Mouse (Mus musculus): ENCODE data around the gene Rab3b.

Gene Rab3b

GRCm38 (mm10) chr4:108950201-108950600 lies 71.3 kb downstream of the Rab3b start:
- no peak for DNase-seq (ENCODE audit: low spot score)

DNA sequence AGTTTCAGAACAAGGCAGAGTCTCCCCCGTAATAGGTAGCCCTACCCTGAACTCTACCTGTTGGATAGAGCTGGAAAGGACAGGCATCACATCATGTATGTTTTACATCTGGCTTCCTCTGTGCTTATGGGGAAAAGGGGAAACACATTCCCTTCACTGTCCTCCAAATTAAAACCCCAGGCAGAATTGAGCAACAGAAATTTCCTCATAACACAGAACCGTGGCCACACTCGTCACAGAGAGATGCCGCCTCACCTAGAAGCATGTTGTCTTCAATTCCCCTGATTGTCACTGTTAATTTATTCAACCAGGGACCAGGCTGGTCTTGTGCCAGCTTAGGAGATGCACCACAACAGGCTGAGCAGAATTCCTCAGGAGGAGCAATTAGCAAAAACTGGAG lies 72.8 kb downstream of the Rab3b start:
- DNase-seq (ENCODE audit: low spot score), result no peak

DNA sequence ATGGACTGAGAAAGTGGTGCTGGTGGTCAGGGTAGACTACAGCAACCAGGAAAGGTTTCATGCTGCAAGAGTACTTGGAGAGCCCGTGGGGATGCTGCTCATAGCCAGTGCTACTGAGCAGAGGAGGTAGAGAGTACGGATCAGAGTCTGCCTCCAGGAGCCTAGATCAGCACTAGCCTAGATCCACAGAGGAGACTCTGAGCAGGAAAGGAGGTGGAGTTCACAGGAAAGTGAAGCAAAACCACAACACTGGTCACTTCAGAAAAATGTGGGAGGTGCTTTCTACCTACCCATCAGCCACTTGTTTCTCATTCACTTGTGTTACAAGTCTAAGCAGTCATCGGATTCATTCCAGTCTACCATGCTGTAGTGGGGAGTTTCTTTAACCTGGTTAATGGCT lies 80.8 kb downstream of the Rab3b start:
- no peak for DNase-seq (ENCODE audit: low spot score)

- DNase-seq (ENCODE audit: low spot score), result no peak
Observed at GRCm38 (mm10) chr4:108960619-108961460, 82.0 kb downstream of the Rab3b start.

DNA sequence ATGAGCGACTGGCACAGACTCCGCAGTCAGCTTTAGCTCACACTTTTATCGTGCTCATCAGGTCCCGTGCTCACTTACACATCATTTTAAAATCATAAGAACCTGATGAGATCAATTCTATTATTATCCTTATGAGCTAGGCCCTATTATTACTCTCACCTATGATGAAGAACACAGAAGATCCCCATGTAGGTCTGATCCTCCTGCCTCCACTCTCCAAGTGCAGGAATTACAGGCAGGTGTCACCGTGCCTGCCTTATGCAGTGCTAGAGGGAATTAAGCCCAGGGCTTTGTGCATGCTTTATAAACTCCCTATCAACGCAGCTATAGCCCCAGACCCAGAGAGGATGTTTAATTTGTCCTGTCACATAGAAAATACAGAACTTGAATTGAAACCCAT lies 84.2 kb downstream of the Rab3b start:
- no peak for DNase-seq (ENCODE audit: low spot score)

DNA sequence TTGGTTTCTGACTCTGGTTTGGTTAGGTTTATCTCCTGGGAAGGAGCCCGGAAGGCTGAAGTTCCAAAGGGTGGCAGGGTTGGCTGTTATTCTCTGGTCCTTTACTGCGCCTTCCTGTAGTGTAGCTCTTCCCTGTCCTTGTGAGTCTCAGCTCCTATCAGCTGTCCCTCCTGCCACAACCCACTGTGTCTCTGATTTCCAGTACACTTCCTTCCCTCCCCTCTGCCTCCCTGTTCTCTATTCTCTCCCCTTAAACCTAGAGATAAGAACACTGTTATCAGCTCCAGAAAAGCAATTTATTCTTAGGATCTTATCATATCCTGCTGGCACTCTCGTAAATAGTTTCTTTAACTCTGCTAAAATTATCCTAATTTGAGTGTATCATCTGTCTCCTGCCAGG lies 90.7 kb downstream of the Rab3b start:
- DNase-seq (ENCODE audit: low spot score), result no peak

DNA sequence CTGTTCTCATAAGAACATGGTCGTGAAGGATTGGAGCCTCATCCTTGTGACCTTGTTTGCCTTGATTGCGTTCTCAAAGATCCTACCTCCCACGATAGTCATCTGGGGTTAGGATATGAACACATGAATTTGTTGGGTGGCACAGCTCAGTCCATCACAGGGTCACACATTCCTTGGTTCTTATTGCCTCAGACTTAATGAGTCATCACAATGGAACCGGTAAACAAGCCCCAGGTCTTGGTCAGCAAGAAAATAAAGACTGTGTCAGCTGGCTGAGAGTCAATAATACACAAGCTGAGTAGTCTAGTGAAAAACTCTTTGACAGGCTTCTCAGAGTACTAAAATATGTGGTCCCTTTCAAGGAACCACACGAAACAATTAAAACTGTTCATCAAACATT lies 92.2 kb downstream of the Rab3b start:
- peak; percentile 37 for DNase-seq (ENCODE audit: low spot score)

- DNase-seq (ENCODE audit: low spot score), result peak; percentile 76
Observed at GRCm38 (mm10) chr4:108976458-108977071, 97.7 kb downstream of the Rab3b start.

DNA sequence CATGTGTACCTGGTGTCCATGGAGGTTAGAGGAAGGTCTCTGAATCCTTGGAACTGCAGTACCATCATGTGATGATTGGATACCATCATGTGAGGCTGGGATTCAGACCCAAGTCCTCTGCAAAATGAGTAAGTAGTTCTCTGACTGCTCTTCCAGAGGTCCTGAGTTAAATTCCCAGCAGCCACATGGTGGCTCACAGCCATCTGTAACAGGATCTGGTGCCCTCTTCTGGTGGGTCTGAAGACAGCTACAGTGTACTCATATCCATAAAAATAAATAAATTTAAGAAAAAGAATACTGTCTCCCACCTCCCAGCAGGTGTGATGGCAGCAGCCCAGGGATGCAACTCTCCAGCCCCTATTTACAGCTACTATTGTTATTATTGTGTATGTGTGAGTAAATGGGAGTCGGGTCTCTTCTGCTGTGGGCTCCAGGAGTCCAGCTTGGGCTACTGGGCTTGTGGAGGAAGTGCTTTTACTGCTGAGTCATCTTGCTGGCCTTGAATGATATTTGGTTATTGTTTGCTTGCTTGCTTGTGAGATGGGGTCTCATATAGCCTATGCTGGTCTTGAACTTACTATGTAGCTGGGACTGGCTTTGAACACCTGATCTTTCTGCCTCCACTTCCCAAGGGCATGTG lies 108.1 kb downstream of the Rab3b start:
- no peak for DNase-seq (ENCODE audit: low spot score)

DNA sequence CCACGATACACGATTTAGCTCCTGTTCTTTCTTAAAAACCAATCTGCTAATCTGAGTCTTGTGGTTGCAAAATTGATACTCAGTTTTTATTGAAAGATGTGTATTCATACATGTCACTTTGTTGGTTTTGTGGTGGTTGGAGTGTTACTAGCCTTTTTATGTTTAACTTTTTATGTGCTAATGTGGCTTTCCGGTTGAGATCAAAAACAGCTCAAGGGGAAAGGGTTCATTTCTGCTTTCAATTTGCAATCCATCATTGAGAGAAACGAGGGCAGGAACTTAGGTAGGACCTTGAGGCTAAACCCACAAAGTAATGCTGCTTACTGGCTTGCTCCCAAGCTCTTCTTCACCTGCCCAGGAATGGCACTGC lies 108.6 kb downstream of the Rab3b start:
- no peak for DNase-seq (ENCODE audit: low spot score)

DNA sequence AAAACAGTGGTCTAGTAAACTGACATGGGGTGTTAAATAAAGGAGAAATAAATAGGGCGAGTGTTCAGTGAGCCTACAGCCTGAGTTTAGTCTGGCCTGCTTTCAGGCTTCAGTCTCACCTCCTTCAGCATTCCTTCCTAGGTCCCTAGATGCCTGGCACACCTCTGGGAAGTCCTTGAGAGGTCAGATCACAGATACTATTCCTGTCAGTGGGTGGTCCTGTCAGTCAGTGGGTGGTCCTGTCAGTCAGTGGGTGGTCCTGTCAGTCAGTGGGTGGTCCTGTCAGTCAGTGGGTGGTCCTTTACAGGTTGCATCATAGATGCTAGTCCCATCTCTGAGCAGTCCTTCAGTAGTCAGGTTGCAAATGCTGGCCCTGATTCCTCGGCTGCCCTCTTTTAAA lies 110.6 kb downstream of the Rab3b start:
- no peak for DNase-seq (ENCODE audit: low spot score)

DNA sequence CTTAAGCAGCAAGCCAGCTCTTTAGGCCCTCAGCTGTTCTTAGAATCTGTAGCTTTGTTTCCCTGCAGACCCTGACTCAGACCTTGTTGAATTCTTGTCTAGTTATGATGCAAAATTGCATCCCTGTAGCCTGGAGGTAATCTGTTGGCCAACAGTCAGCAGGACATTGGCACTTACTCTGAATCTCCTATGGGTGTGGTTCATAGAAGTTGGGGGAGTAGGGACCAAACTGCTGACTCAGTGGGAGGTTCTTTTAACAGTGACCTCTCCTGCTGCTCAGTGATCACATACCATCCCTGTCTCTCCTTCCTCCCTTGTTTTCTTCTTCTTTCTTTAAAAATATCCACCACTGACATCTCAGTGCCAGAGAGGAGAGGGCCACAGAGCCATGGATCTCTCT lies 111.2 kb downstream of the Rab3b start:
- no peak for DNase-seq (ENCODE audit: low spot score)

- DNase-seq (ENCODE audit: low spot score), result no peak
Observed at GRCm38 (mm10) chr4:108990571-108990970, 111.7 kb downstream of the Rab3b start.

GRCm38 (mm10) chr4:108991811-108992210 lies 112.9 kb downstream of the Rab3b start:
- DNase-seq (ENCODE audit: low spot score), result no peak

All from adipocyte (in vitro differentiated cells).